Mouse (Mus musculus) left cerebral cortex, adult 8-10 months (tissue): ENCODE measurements around the gene Rrh. TPM values are rescaled to one million over a fixed set of nuclear protein-coding genes. Genes with fewer than 3 reads are reported as not detected.

ENCODE experiments used
- DNase-seq, 2 experiments: peaks; one replicate each; pipeline ENCODE4 v3.0.0; 2022; ENCODE audit warnings: low spot score in 2 of 2
- total RNA-seq, 4 experiments: library from RNA; stranded (reverse); gene quantifications; 2 replicates each; pipeline ENCODE4 v1.2.4; 2022

Gene Rrh
- total RNA-seq = 1 to 10 TPM in 2 of 4 experiments, under 1 TPM in 2; 0.57 to 1.1 (median 0.92) TPM

DNA sequence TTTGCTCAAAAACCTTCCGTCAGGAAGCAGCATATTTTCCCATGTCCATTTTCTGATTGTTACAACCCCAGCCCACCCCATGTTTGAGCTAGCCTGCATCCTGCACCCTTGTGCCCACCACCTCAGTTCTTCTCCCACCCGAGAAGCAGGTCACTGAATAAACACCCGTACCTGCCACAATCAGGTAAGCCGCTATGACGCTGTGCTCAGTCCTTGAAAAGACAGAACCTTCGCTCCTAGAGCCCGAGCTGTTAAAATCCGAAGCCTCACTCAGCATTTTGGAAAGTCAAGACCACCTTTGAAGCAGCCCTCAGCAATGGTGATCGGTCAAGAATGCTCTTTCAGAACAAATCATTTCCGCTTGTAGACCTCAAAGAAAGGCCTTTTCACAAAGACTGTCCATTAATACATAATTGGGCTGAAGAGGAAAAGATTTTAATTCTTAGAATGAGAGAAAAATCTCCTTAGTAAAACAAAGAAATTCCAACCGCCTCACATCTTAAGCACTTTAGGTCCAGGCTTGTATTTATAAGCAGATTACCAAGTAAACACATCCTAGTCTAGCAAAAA is at the start of gene Rrh:
Gene Rrh, minus strand, starts transcription at position 382 of the 570 bp plus-strand sequence.
- no peak for DNase-seq

DNA sequence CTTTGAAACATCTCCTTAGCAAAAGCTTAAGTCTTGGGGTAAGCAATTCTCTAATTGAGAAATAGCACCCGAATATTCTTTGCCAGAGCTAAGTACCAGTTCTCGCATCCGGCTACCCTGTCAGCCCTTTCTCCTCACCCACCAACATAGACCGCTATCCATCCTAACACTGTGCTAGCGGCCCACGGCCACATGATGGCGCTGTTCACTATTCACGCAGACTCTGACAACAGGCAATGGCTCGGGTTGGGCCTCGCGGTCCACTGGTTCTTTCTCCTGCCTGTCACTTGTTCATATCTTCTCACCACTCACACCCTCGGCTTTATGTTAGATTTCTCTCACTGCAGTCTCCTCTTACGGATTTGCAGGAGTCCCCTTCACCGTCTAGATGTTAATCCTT is 41.3 kb upstream of the Rrh start:
- peak in 1 of 2 experiments; percentile 28 for DNase-seq

DNA sequence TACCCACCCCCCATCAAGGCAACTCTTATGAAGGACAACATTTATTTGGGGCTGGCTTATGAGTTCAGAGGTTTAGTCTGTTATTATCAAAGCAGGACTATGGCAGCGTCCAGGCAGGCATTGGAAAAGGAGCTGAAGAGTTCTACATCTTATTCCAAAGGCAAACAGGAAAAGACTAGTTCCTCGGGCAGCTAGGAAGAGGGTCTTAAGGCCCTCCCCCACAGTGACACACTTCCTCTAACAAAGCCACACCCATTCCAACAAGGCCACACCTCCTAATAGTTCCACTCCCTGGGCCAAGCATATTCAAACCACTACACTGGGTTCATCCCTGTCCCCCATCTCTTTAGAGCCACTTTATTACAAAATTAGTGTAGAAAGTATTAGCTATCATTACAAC is 40.2 kb upstream of the Rrh start:
- no peak for DNase-seq

DNA sequence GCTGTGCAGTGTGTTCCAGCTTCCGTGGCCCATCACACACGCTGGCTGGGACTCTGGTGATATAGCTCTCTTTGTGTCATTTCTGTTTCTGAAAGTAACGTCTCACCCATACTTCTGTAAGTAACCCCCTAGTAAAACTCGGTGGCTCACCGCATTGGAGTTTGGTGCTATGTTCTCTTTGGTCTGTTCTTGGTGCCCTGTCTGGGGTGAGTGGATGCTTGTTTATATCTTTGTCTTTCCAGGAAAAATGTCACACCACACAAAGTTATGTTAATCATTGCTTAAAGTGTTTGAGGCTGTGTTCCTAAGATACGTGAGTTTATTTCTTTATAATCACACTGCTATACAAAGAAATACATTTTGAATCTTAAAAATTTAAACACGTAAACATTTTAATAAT is 24.5 kb upstream of the Rrh start:
- DNase-seq = no peak

DNA sequence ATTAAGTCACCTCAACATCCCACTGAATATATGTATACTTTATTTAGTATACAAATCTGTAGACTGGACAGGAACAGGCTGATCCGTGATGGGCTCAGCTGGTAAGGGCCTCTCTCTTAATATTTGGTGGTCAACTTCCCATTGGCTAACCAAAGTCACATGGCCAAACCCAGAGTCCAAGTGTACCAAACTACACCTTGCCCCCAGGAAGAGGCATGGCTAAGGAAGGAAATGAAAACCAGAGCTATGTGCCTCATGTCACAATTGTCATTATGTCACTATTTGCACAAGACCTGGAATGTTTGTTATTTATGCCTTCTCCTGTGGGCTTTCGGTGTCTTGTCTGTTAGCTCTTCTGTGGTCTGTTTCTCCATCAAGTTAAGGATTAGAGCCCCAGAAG is 23.5 kb upstream of the Rrh start:
- no peak for DNase-seq

DNA sequence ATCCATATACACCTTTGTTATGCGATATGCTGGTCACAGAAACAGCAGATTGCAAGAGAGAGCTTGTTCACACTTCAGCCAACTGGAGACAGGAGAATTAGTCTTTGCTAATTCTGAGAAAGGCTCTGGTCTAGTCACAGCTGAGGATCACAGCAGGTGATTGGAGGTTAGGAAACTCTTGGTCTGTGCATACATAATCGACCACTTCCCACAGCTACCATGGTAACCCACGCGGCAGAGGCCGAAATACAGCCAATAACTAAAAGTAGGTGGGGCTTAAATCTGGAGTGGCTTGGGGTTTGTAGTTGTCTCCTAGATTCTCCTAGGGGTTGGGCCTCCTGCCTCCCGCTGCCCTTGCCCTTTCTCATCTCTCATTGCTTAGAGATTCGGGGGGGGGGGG is 15.6 kb upstream of the Rrh start:
- DNase-seq = no peak

DNA sequence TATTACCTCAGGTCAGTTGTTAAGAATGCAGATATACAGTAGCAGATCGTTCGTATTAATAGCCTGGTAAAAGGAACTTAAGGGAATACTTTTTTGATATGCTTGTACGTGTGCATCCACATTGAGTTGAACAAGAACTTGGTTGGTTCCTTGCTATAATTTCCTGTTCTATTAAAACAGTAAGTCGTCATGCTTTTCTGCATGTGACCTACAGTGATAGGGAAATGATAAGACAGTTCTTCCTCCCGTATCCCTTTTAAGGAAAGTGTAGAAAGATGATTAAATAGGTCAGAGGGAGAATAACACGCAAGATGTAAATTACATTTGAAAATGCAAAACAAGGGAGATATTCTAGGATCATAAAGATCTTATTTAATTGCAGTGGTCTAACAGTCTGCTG is 14.6 kb upstream of the Rrh start:
- no peak for DNase-seq

DNA sequence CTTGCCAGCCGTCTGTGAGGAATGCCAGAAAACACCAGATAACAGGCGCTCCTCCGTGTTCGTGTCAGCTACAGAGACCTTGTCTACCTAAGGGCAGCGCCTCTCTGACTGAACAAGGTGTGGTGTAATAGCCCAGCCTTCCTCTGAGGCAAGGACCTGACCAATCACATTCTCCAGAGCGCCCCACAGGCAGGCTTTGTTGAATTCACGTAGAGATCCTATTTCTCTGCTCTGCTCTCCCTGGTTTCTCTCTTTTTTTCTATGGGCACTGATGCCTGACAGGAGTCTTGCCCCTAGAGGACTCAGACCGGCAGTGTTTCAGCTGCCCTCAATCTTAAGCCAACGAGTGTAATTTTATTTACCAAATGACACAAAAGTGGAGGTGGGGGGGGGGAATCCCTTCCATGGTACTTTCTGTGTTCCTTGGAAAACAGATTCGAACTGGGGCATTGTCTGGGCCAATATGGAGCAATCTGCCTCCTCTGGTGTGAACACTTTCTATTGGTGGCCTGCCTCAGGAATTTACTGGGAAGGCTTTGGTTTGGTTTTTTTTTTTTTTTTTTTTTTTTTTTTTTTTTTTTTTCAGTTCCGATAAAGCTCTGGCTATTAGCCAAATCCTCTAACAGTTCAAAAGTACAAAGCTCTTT is 13.8 kb upstream of the Rrh start:
- no peak for DNase-seq

DNA sequence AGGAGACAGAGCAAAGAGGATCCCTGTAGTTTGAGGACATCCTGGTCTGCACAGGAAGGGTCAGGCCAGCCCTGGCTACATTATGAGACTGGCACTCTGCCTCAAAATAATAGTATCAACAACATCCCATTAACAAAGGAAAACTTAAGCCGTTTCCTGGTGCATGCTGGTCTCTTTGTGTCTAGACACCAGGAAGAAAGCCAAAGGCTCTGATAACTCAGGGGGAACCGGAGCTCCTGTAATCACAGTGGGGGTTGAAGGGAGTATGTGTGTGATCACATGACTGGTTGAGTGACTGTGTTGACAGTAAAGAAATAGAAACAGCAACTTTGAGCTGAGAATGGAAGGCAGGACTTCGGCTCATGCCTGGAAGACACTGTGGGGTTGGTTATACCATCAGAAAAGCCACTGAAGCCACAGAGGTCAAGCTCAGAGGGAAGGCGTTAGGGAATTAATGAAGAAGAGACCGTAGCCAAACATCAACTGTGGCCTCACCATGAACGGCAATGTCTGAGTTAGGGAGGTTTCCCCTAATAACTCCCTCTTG is 13.1 kb upstream of the Rrh start, which contains the start of gene Cfi:
Gene Cfi, plus strand, starts transcription at position 497 of the 547 bp plus-strand sequence.
- DNase-seq = no peak

DNA sequence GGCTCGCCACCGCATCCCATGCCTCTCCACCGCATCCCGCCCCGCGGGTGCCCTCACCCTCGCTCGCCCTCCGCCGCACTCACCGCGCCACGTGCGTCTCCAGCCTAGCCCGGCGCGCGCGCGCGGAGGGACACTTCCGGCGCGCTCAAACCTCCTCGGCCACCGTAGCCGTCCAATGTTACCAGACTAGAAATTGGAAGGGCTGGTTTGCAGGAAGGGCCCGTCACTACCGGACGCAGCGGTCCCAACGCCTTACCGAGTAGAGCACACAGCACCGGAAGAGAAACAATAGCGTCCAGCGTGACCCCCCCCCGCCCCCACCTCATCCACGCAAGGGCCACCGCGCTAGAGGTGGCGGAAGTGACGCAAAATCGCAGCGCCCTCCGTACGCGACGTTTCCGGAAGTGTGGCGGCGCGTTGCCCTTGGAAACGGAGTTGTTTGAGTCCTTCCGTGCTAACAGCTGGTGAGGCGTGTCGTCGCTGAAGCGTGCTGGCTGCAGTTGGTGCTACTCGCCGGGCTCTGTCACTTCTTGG is 8.7 kb upstream of the Rrh start, which contains the start of gene Gar1:
Gene Gar1, minus strand, starts transcription at position 362 of the 534 bp plus-strand sequence.
- DNase-seq = peak; percentile 93 to 94

DNA sequence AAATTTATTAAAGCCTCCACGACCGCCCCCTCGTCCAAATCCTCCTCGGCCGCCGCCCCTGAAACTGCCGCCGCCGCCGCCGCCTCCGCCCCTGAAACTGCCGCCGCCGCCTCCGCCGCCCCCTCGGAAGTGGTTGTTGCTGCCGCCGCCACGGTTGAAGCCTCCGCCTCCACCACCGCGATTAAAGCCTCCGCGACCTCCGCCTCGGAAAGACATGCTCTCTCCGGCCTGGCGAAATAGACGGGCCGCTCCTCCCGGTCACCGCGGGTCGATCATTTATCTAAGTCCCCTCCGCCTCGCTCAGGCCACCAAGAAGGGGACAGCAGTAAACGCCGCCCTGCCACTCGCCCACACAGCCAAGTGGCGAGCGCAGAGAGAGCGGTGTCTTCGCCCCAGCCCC is 8.2 kb upstream of the Rrh start:
- no peak for DNase-seq

DNA sequence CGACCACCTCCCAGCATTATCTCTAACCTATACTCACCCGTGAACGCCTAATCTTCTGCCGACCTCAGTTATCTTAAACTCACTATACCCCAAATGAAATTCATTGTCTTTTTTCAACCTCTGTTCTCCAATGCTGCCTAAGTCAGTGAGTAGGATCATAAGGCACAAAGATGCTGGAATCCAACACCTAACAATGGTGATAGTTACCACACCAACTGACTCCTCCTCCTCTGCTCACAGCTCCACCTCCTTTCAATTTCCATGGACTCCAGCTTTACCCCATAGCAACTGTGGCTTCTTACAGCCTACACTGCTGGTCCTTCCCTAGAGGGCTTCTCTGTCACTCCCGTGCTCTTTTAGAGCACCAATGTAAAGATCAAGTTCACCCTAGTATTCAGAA is 5.3 kb upstream of the Rrh start:
- DNase-seq = no peak

DNA sequence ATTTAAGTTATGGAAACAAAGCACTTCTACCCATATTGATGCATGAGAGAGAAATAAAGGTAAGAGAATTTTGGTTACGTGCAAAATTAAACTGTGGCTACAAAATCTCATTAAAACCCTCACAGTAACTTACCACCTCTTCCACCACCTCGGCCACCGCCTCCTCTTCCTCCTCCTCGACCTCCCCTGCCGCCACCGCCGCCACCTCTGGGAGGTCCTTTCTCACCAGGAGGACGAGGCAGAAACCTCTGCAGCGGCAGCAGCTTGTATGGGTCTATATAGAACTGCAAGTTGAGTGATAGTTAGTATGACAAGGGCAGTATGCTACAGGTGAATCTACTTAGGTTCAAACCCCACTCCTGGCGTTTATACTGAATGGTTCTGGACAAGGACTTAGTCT is 4.3 kb upstream of the Rrh start:
- DNase-seq = no peak

DNA sequence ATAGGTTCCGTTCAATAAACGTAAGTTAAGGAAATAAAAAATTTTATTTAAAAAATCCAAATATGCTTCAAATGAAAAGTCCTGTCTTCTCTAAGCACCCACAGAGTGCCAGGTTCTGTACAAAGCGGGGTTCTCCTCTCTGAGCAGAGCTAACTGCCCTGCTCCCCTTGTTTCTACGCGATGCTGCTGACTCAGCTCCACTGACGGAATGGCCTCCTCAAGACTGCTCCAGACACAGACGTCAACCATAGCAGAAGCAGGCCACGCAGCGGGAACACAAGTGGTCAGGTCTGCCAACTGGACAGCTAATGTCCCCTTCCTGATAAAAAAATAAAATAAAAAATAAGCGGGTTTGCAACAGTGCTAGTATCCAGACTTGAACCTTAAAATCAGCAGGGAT is 2.5 kb upstream of the Rrh start:
- no peak for DNase-seq

DNA sequence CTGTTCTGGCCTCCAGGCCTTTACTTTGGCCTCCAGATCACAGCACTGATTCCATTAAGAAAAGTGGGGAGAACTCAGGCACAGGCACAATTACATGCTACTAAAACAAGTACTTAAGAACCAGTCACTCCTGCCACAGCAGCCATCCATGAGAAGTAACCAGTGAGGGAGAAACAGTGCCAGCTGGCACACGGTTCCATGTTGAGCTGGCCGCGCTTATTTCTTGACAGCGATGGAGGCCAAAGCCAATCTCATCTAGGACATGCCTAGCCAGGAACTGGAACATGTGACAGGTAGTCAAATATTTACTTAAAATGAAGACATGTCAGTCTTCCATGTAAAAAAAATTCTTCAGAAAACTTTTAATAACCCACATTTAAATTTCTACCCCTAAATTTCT is 1.8 kb upstream of the Rrh start:
- DNase-seq = no peak

DNA sequence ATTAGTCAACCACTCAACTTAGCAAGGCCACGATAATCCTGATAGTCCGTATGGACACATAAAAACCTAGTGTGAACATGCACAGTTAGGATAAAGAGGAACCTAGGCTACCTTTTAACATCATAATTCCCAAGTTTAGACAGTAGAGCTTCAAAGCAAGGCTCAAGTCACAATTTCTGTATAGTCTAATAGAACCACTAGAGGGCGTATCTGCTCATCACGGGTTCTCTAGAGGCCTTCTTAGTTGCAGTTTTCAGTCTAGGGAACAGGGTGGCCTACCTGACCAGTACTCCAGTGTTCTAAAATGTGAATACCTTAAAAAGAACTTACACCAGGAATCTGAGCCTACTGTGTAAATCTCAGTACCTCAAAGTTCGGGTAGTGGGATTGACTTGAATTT is 906 bp upstream of the Rrh start:
- no peak for DNase-seq

DNA sequence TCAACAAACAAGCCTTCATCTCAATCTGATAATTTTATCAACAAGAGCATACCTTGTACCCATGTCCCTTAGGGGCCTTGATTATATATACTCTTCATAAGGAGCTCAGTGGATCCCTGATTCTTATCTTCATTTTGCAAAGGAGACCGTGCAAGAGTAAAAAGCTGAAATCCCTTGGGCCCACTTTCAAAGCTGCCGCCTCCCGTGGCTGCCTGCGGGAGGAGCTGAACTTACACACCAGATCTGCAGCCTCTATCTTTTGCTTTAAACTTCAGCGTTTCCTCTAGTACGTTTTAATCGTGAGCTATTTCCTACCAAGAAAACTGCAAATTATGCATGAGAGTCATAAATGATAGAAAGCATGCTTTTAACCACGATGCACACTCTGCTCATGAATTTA is 651 bp downstream of the Rrh start:
- DNase-seq = no peak

DNA sequence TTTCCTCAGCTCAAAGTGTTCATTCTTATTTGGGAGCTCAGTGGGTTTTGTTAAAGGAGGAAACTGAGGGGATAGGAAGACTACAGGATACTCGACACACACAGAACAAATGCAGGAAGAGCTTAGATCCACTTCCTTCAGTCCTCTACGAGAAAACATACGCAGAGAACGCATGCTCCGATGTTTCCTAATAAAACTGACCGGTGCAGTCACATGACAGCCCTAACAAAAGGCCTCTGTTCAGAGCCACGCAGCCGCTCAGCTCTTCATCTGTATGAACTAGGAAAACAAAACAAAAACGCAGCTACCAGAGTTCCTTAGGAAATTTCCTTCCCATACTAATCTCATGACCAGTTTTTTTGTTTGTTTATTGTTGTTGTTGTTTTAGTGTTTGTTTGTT is 1.5 kb downstream of the Rrh start:
- DNase-seq = no peak

DNA sequence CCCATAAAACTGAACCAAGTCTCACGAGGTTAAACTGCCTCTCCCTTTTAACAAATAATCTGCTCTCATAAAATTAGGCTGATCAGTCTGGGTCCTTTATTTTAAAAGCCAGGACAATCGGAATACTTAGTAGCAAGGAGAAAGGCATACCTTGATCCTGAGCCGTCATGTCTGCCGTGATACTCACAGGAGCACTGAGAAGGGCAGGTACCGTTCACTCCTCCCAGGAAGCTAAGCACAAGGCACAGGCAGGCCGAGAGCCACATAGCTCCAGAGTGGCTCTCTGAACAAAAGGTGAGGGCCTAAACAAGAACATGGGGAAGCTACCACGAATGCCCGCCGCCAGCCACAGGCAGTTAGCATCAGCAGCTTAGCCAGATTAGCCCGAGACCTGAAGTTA is 18.6 kb downstream of the Rrh start, which contains the start of gene Lrit3:
Gene Lrit3, minus strand, starts transcription at position 266 of the 400 bp plus-strand sequence.
- no peak for DNase-seq

DNA sequence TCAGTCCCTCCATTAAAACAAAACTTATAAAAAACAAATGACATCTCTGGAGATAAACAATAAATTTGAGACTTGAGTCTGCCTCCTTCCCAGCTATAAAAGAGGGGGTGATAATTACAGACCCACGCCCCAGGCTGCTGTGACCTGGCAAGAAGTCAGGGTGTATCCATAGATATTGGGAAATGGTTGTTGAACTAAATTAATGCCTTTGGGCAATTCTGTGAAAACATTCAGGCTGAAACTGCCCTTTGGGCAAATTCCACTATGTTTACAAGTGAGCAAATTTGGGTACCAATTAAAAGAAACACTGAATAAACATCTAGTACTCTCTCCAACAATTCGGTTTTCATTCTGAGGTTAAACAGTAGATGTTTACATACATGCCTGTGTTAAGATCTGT is 23.4 kb downstream of the Rrh start:
- DNase-seq = no peak

DNA sequence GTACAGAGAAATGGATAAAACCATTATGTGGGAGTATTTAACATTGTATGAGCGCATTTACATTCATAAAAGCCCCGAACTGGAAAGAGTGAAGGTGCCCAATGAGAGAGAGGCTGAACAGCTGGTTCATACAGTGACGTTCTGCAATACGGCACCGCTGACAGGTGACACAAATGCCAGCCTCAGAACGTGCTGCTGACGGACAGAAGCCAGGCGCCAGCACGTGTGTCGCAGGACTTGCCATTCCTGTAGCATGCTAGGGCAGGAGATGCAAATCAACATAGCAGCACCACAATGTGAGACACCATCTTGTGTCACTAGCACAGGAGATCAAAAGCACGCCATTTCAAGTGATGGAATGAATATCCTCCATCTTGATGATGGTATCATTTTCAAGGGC is 23.8 kb downstream of the Rrh start:
- DNase-seq = no peak

DNA sequence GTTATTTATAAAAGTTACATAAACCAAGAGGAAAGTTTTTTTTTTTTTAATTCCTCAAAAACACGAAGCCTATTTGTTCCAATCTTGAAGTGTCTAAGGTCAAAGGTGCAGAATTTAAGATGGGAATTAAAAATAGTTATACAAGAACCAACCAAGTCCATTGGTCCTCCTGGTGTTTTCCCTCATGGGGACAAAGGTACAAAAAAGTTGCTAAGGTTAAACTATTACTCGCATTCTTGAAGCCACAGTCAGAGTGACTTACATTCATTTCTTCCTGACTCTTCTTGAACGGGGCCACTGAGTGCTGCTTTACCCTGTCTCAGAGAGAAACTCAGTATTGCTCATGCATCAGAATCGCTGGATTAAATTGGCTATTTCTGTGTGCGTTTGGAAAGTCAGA is 25.0 kb downstream of the Rrh start:
- no peak for DNase-seq

DNA sequence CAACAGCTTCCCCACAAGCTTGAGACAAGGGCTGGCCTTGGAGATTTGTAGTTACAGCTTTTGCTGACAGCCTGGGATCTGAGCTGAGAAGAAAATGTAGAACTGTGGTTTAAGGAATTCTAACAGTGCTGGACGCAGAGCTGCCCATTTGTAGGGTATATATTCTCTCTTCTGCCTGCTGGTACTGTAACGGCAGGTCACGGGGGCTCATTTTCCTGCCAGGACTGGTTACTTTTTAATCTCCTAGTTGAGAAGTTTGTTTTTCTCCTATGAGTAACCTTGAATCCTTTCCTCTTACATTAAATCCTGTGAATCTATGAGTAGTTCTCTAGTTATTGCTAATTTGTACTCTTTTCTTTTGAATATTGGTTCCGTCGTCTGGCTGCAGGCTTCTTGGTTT is 28.6 kb downstream of the Rrh start:
- no peak for DNase-seq
